ENCODE assay signal across 16 mouse cellular contexts in genomic region chr5:96948856-96949527, GRCm38 (mm10). TPM values are rescaled to one million over a fixed set of nuclear protein-coding genes. Genes with fewer than 3 reads are reported as not detected.
DNase-seq lines count a peak whose midpoint lies in the region; ATAC-seq and TF ChIP-seq lines count a peak whose summit lies in the region.
"Had no signal": no experiment of that assay in that cellular context is flagged by ENCODE, and none has a peak within 500 bp of the region (broad histone marks: within the 10 kb centered on the region; RNA-seq: fewer than 3 reads in every experiment).

No protein-coding gene starts in this region.

- 0 out of 2 replicates have a peak overlapping the region, but pooled peaks have one; percentile 57 for H3K27ac ChIP-seq in gastrocnemius, adult 2 months
- peak overlapping the region; percentile 95 for H3K27ac ChIP-seq in liver, embryonic 14.5 days
- H3K27ac ChIP-seq in forebrain, embryonic 11.5 days (ENCODE audit: low read depth, low read length): no peak overlapping the region
- H3K27ac ChIP-seq: hindbrain, embryonic 10.5 days had no signal

- H3K36me3 ChIP-seq in liver, embryonic 14.5 days (replicated peaks; ENCODE audit: control insufficient read depth, insufficient read depth, low read depth): no peaks in the 10 kb centered on the region
- H3K36me3 ChIP-seq in forebrain, embryonic 11.5 days (ENCODE audit: control insufficient read depth, insufficient read depth, low read length): no peaks in the 10 kb centered on the region
- H3K36me3 ChIP-seq: hindbrain, embryonic 10.5 days had no signal

- 62% methylated on average over 13 of the region's 13 CpGs for WGBS in liver, embryonic 14.5 days (ENCODE audit: insufficient replicate concordance)
- WGBS in forebrain, embryonic 11.5 days: 92% methylated on average over 13 of the region's 13 CpGs

- no peaks in the 10 kb centered on the region for H3K9me3 ChIP-seq in liver, embryonic 14.5 days (ENCODE audit: control insufficient read depth, low read length)
- no peaks in the 10 kb centered on the region for H3K9me3 ChIP-seq in forebrain, embryonic 11.5 days (ENCODE audit: control insufficient read depth, low read length)
- H3K9me3 ChIP-seq: hindbrain, embryonic 10.5 days had no signal

- no peak for TF ChIP-seq CTCF in gastrocnemius, adult 2 months (IDR thresholded peaks at IDR 0.05)
- TF ChIP-seq CTCF in liver, embryonic 14.5 days (IDR thresholded peaks at IDR 0.05; ENCODE audit: low read depth): no peak

- peaks cover 49 to 55% of the 10 kb centered on the region in 2 experiments for H3K4me1 ChIP-seq in liver, embryonic 14.5 days (replicated peaks; ENCODE audit: control insufficient read depth in 2 of 2, insufficient read depth in 2 of 2, low read length in 1 of 2)
- no peaks in the 10 kb centered on the region; the same call in 1 of the 2 replicates for H3K4me1 ChIP-seq in forebrain, embryonic 11.5 days (replicated peaks; ENCODE audit: control insufficient read depth, insufficient read depth, low read length)
- H3K4me1 ChIP-seq: hindbrain, embryonic 10.5 days had no signal

- peak overlapping the region; percentile 4; the same call in 1 of the 2 replicates for H3K9ac ChIP-seq in liver, embryonic 14.5 days (replicated peaks)
- H3K9ac ChIP-seq in forebrain, embryonic 11.5 days (ENCODE audit: low read length): no peak overlapping the region

- no peak overlapping the region for H3K4me3 ChIP-seq in gastrocnemius, adult 2 months
- no peak overlapping the region for H3K4me3 ChIP-seq in liver, embryonic 14.5 days (ENCODE audit: insufficient read depth in 1 of 2, low read depth in 2 of 2, low read length in 2 of 2)
- H3K4me3 ChIP-seq in forebrain, embryonic 11.5 days (ENCODE audit: low read depth, low read length): no peak overlapping the region
- H3K4me3 ChIP-seq: hindbrain, embryonic 10.5 days; myocyte had no signal

- no peak overlapping the region for H3K4me2 ChIP-seq in liver, embryonic 14.5 days (ENCODE audit: low read depth)
- H3K4me2 ChIP-seq in forebrain, embryonic 11.5 days (ENCODE audit: low read depth, low read length, severe bottlenecking): no peak overlapping the region

- no peak for DNase-seq in gastrocnemius, adult 2 months
- no peak for DNase-seq in gastrocnemius, postnatal 10 days
- DNase-seq in liver, embryonic 14.5 days (ENCODE audit: low read depth in 3 of 3, low spot score in 3 of 3): no peak
- DNase-seq in liver: no peak
- DNase-seq in natural killer cell, adult 2 months (ENCODE audit: low spot score in 2 of 2): peak; percentile 7 to 39
- no peak for DNase-seq in forebrain, embryonic 11.5 days (ENCODE audit: low spot score)
- no peak for DNase-seq in ovary, adult 18-20 months (ENCODE audit: low spot score)
- DNase-seq: cerebellum, postnatal 36 days; kidney, postnatal 14 days; lung, adult 2 months; thymus, postnatal 4 days had no signal

- no peak for TF ChIP-seq EP300 in liver, embryonic 14.5 days (IDR thresholded peaks at IDR 0.05; ENCODE audit: low read depth)

- intact Hi-C loops in gastrocnemius, adult 2 months (cut with DNase I): no loop called here

- no peak for ATAC-seq in liver, embryonic 14.5 days (ENCODE audit: insufficient read depth)
- ATAC-seq in activated CD4-positive, CD25-positive, alpha-beta regulatory T cell, adult 4 months: peak; percentile 86
- ATAC-seq in forebrain, embryonic 11.5 days (replicated peaks; ENCODE audit: low FRiP score): no peak
- ATAC-seq: forebrain, embryonic 14.5 days; intestine, postnatal 0 days had no signal

- no peaks in the 10 kb centered on the region for H3K27me3 ChIP-seq in liver, embryonic 14.5 days (ENCODE audit: control insufficient read depth, insufficient read depth, low read length)
- no peaks in the 10 kb centered on the region for H3K27me3 ChIP-seq in forebrain, embryonic 11.5 days (ENCODE audit: control insufficient read depth, insufficient read depth, low read length)

RNA-seq across cellular contexts. Expression of gene Bmp2k, which starts 48.5 kb away (rescaled TPM):
- 10 to 100 TPM in 1 of 2 experiments, 1 to 10 TPM in 1; 9.6 to 12.9 TPM for total RNA-seq in gastrocnemius, adult 2 months (2021)
- total RNA-seq in gastrocnemius, postnatal 10 days (2021): 10 to 100 TPM; 12.6 to 15.1 TPM
- polyA plus RNA-seq in liver, embryonic 14.5 days (2012; rRNA removed): 10.6 and 14.0 TPM in 2 replicates
- 30.2 and 34.3 TPM in 2 replicates for polyA plus RNA-seq in liver, embryonic 14.5 days (2014; fragmentation: Nextera tagmentation; extraction: Ambion mirVana)
- polyA plus RNA-seq in activated CD4-positive, CD25-positive, alpha-beta regulatory T cell, adult 4 months (2017; shearing (Covaris generic)): 10 to 100 TPM in 1 of 2 experiments, 1 to 10 TPM in 1; 8.3 to 19.3 TPM
- polyA plus RNA-seq in forebrain, embryonic 11.5 days (2014; fragmentation: Nextera tagmentation; extraction: Ambion mirVana): 9.0 and 10.2 TPM in 2 replicates

Comparison
In these comparisons a context has a peak if more than half of its experiments do, and no peak if none do; other contexts are left out.
1. DNase-seq: peak in natural killer cell, adult 2 months (2 of 2); none in gastrocnemius, adult 2 months (single experiment), gastrocnemius, postnatal 10 days (single experiment), liver, embryonic 14.5 days (0 of 3), liver (single experiment), forebrain, embryonic 11.5 days (single experiment) and ovary, adult 18-20 months (single experiment).